Mouse (Mus musculus): ENCODE results near the gene Gatad2b. TPM values are rescaled to one million over a fixed set of nuclear protein-coding genes. Genes with fewer than 3 reads are reported as not detected.

Gatad2b gene
- polyA plus RNA-seq, 1 experiment from 2014 or later = 12.1 TPM

- Histone ChIP-seq H3K27ac (ENCODE audit: low read depth, low read length) (peak overlapping the region; percentile 85), H3K4me2 (ENCODE audit: low read length) (peak overlapping the region; percentile 72), H3K4me3 (ENCODE audit: low read length) (peak overlapping the region; percentile 46), H3K36me3 (ENCODE audit: control insufficient read depth, insufficient read depth, low read length) (no peaks in the 10 kb centered on the region), H3K9me3 (ENCODE audit: control insufficient read depth, low read length) (no peaks in the 10 kb centered on the region), H3K4me1 (ENCODE audit: control insufficient read depth, insufficient read depth, low read depth, low read length) (peaks cover 16% of the 10 kb centered on the region), H3K9ac (ENCODE audit: low read depth, low read length) (peak overlapping the region; percentile 72), H3K27me3 (replicated peaks; ENCODE audit: control insufficient read depth, insufficient read depth, low read length) (no peaks in the 10 kb centered on the region)
- WGBS = 40% methylated on average over 2 of the region's 2 CpGs
- ATAC-seq = no peak
Measured at GRCm38 (mm10) chr3:90291982-90292344, 1.0 kb upstream of the Gatad2b start.

- WGBS = under 1% methylated on average over 46 of the region's 68 CpGs
- ATAC-seq = no peak
- peaks cover 16% of the 10 kb centered on the region for H3K4me1 ChIP-seq (ENCODE audit: control insufficient read depth, insufficient read depth, low read depth, low read length)
- peak overlapping the region; percentile 95 for H3K9ac ChIP-seq (ENCODE audit: low read depth, low read length)
- H3K36me3 ChIP-seq (ENCODE audit: control insufficient read depth, insufficient read depth, low read length) = no peaks in the 10 kb centered on the region
- peak overlapping the region; percentile 91 for H3K4me3 ChIP-seq (ENCODE audit: low read length)
- peak overlapping the region; percentile 97 for H3K27ac ChIP-seq (ENCODE audit: low read depth, low read length)
- no peaks in the 10 kb centered on the region for H3K27me3 ChIP-seq (replicated peaks; ENCODE audit: control insufficient read depth, insufficient read depth, low read length)
- H3K9me3 ChIP-seq (ENCODE audit: control insufficient read depth, low read length) = no peaks in the 10 kb centered on the region
- peak overlapping the region; percentile 92 for H3K4me2 ChIP-seq (ENCODE audit: low read length)
Measured at GRCm38 (mm10) chr3:90293352-90294063, 530 bp downstream of the Gatad2b start.

DNA sequence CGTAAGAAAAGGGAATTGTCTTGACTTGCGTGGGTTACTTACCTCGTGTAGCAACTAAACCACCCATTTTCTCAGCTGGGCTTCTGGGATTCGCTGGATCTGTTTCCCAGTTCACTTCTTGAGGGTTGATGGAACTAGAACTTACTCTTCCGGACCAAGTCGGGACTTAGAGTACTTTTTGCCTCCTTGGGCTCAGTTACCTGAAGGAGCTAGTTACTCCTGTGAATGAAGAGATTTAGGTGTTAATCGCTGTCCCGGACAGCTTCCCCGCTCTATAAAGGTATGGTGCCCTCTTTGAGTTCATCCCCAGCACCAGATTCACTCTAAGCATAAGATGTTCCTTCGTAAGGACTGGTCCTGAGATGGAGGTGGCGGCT lies 1.1 kb downstream of the Gatad2b start:
- Histone ChIP-seq H3K36me3 (ENCODE audit: control insufficient read depth, insufficient read depth, low read length) (no peaks in the 10 kb centered on the region), H3K27me3 (replicated peaks; ENCODE audit: control insufficient read depth, insufficient read depth, low read length) (no peaks in the 10 kb centered on the region), H3K4me3 (ENCODE audit: low read length) (peak overlapping the region; percentile 91), H3K4me2 (ENCODE audit: low read length) (peak overlapping the region; percentile 92), H3K9ac (ENCODE audit: low read depth, low read length) (peak overlapping the region; percentile 95), H3K9me3 (ENCODE audit: control insufficient read depth, low read length) (no peaks in the 10 kb centered on the region), H3K27ac (ENCODE audit: low read depth, low read length) (peak overlapping the region; percentile 97), H3K4me1 (ENCODE audit: control insufficient read depth, insufficient read depth, low read depth, low read length) (peaks cover 16% of the 10 kb centered on the region)
- ATAC-seq = no peak
- 4% methylated on average over 11 of the region's 11 CpGs for WGBS

DNA sequence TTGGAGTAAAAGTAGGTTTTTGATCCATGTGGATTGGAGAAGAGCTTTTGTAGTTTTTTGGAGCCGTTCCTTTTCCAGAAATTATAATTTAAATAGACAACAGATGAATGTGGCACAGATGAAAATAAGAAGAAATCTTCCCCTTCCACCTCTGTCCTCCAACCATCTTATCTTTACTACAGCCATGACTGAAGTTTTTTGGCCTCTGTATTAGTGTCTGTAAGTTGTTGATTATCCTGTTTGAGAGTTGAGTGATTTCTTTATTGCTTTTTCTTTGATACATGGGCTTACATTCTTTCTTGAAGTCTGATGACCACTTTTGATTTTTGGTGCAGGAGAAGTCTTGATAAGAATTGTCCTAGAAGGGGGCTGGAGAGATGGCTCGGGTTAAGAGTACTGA lies 1.7 kb downstream of the Gatad2b start:
- H3K9me3 ChIP-seq (ENCODE audit: control insufficient read depth, low read length) = no peaks in the 10 kb centered on the region
- peak overlapping the region; percentile 92 for H3K4me2 ChIP-seq (ENCODE audit: low read length)
- peak overlapping the region; percentile 95; the same call in 1 of the 2 replicates for H3K9ac ChIP-seq (ENCODE audit: low read depth, low read length)
- no peaks in the 10 kb centered on the region for H3K27me3 ChIP-seq (replicated peaks; ENCODE audit: control insufficient read depth, insufficient read depth, low read length)
- H3K4me1 ChIP-seq (ENCODE audit: control insufficient read depth, insufficient read depth, low read depth, low read length) = peaks cover 16% of the 10 kb centered on the region
- no peak overlapping the region for H3K27ac ChIP-seq (ENCODE audit: low read depth, low read length)
- no peak for ATAC-seq
- WGBS = 77% methylated on average over 2 of the region's 2 CpGs
- peak overlapping the region; percentile 91 for H3K4me3 ChIP-seq (ENCODE audit: low read length)
- H3K36me3 ChIP-seq (ENCODE audit: control insufficient read depth, insufficient read depth, low read length) = no peaks in the 10 kb centered on the region

DNA sequence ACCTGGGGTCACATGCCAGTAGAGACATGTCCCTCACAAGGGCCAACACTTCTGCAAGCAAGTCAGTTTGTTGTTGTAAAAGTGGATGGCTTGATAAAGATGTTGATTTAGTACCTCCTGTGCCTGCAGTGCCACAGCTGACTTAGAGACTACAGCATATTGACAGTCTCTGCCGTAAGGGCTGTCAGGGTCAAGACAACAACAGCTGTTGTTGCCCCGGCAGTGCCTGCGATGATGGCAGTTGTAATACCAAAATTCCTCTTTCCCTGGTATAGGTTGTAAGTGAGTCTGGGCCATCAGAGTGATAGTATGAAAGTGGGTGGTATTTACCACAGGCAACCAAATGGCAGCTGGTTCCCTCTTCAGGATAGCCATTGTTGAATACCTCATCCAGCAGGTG lies 12.8 kb downstream of the Gatad2b start:
- WGBS = 44% methylated on average over 3 of the region's 3 CpGs
- H3K4me1 ChIP-seq (ENCODE audit: control insufficient read depth, insufficient read depth, low read depth, low read length) = no peaks in the 10 kb centered on the region; the same call in 1 of the 2 replicates
- H3K9me3 ChIP-seq (ENCODE audit: control insufficient read depth, low read length) = no peaks in the 10 kb centered on the region
- H3K9ac ChIP-seq (ENCODE audit: low read depth, low read length) = no peak overlapping the region
- no peaks in the 10 kb centered on the region for H3K27me3 ChIP-seq (replicated peaks; ENCODE audit: control insufficient read depth, insufficient read depth, low read length)
- no peak overlapping the region for H3K4me3 ChIP-seq (ENCODE audit: low read length)
- H3K4me2 ChIP-seq (ENCODE audit: low read length) = no peak overlapping the region
- ATAC-seq = 0 out of 2 replicates have a peak, but pooled peaks have one; percentile 25
- no peaks in the 10 kb centered on the region for H3K36me3 ChIP-seq (ENCODE audit: control insufficient read depth, insufficient read depth, low read length)
- H3K27ac ChIP-seq (ENCODE audit: low read depth, low read length) = no peak overlapping the region

DNA sequence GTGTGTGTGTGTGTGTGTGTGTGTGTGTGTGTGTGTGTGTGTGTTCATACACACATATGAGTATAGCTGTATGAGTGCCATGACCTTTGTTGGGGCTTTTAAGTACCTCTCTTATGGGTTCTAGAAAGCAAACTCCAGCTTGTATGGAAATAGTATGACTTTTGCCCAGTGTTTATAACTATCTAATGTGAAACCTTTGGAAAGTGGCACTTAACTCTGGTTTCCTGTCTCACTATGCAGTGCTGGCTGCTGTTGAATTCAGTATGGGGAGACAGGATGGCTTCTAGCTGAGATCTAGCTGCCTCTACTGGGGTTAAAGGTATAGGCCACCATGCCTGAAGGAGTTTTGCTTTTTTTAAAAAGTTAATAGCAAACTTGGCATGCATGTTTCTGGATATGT lies 16.6 kb downstream of the Gatad2b start:
- no peak overlapping the region for H3K4me3 ChIP-seq (ENCODE audit: low read length)
- no peaks in the 10 kb centered on the region; the same call in 1 of the 2 replicates for H3K4me1 ChIP-seq (ENCODE audit: control insufficient read depth, insufficient read depth, low read depth, low read length)
- no peaks in the 10 kb centered on the region for H3K27me3 ChIP-seq (replicated peaks; ENCODE audit: control insufficient read depth, insufficient read depth, low read length)
- H3K9me3 ChIP-seq (ENCODE audit: control insufficient read depth, low read length) = no peaks in the 10 kb centered on the region
- H3K36me3 ChIP-seq (ENCODE audit: control insufficient read depth, insufficient read depth, low read length) = no peaks in the 10 kb centered on the region
- no peak overlapping the region for H3K9ac ChIP-seq (ENCODE audit: low read depth, low read length)
- no peak overlapping the region for H3K27ac ChIP-seq (ENCODE audit: low read depth, low read length)
- ATAC-seq = no peak
- no peak overlapping the region for H3K4me2 ChIP-seq (ENCODE audit: low read length)

DNA sequence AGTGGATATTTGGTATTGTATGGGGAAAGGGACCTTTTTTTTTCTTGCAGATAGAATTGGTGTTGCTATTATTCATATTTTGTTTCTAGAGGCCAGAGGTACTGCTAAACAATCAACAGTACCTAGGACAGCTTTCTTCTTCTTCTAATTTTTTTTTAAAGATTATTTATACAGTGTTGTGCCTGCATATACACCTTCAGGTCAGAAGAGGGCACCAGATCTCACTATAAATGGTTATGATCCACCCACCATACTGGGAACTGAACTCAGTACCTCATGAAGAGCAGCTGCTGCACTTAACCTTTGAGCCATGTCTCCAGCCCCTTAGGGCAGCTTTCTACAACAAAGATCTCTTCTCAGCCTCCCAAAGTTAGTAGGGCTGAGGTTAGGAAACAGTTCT lies 20.4 kb downstream of the Gatad2b start:
- Histone ChIP-seq H3K9ac (ENCODE audit: low read depth, low read length) (no peak overlapping the region), H3K27ac (ENCODE audit: low read depth, low read length) (no peak overlapping the region), H3K9me3 (ENCODE audit: control insufficient read depth, low read length) (no peaks in the 10 kb centered on the region), H3K36me3 (ENCODE audit: control insufficient read depth, insufficient read depth, low read length) (no peaks in the 10 kb centered on the region), H3K4me2 (ENCODE audit: low read length) (no peak overlapping the region), H3K4me3 (ENCODE audit: low read length) (no peak overlapping the region), H3K27me3 (replicated peaks; ENCODE audit: control insufficient read depth, insufficient read depth, low read length) (no peaks in the 10 kb centered on the region), H3K4me1 (ENCODE audit: control insufficient read depth, insufficient read depth, low read depth, low read length) (no peaks in the 10 kb centered on the region)
- no peak for ATAC-seq

GRCm38 (mm10) chr3:90314241-90314640 lies 21.3 kb downstream of the Gatad2b start:
- H3K4me1 ChIP-seq (ENCODE audit: control insufficient read depth, insufficient read depth, low read depth, low read length) = no peaks in the 10 kb centered on the region
- no peak overlapping the region for H3K27ac ChIP-seq (ENCODE audit: low read depth, low read length)
- H3K27me3 ChIP-seq (replicated peaks; ENCODE audit: control insufficient read depth, insufficient read depth, low read length) = no peaks in the 10 kb centered on the region
- no peak overlapping the region for H3K4me2 ChIP-seq (ENCODE audit: low read length)
- H3K9ac ChIP-seq (ENCODE audit: low read depth, low read length) = no peak overlapping the region
- no peaks in the 10 kb centered on the region for H3K36me3 ChIP-seq (ENCODE audit: control insufficient read depth, insufficient read depth, low read length)
- H3K9me3 ChIP-seq (ENCODE audit: control insufficient read depth, low read length) = no peaks in the 10 kb centered on the region
- no peak overlapping the region for H3K4me3 ChIP-seq (ENCODE audit: low read length)
- ATAC-seq = no peak

DNA sequence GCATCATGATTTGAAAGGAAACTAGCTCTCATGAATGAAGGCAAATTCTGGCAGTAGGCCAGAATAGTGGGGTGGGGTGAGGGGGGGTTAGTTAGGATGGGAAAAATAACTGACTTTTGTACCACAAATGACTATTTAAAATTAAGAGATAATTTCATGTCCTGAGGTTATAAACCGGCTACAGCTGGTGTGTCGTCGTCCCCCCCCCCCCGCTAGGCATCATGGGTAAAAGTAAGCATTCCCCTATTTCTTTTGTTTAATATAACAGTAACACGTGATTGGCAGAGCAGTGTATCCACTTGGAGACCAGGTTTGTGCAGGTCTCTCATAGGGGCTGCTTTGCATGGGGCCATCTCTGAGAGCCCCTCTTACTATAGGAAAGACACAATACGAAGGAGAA lies 29.3 kb downstream of the Gatad2b start:
- peak; percentile 57 for ATAC-seq
- WGBS = 30% methylated on average over 6 of the region's 6 CpGs

More for the DNA sequence above, 29.3 kb downstream of the Gatad2b start:
- Histone ChIP-seq H3K9ac (ENCODE audit: low read depth, low read length) (peak overlapping the region; percentile 42), H3K9me3 (ENCODE audit: control insufficient read depth, low read length) (no peaks in the 10 kb centered on the region), H3K4me3 (ENCODE audit: low read length) (peak overlapping the region; percentile 23), H3K27ac (ENCODE audit: low read depth, low read length) (peak overlapping the region; percentile 84), H3K27me3 (replicated peaks; ENCODE audit: control insufficient read depth, insufficient read depth, low read length) (no peaks in the 10 kb centered on the region), H3K4me2 (ENCODE audit: low read length) (peak overlapping the region; percentile 54), H3K4me1 (ENCODE audit: control insufficient read depth, insufficient read depth, low read depth, low read length) (peaks cover 12% of the 10 kb centered on the region), H3K36me3 (ENCODE audit: control insufficient read depth, insufficient read depth, low read length) (no peaks in the 10 kb centered on the region)

Measured in hindbrain, embryonic 16.5 days (tissue).